Mouse (Mus musculus) liver, adult (tissue): ENCODE measurements around the gene Lgi1.

Source experiments
- GATA4 ChIP-seq: IDR thresholded peaks from 2 replicates; pipeline ENCODE4 v1.6.1; 2014; ENCODE audit warnings: mild to moderate bottlenecking, low read length; ENCODE audit not compliant: insufficient replicate concordance

The Lgi1 gene

GRCm38 (mm10) chr19:38291432-38291831, 27.1 kb downstream of the Lgi1 start:
- no peak for TF ChIP-seq GATA4

GRCm38 (mm10) chr19:38298018-38298626, 33.8 kb downstream of the Lgi1 start:
- TF ChIP-seq GATA4: no peak

- TF ChIP-seq GATA4: no peak
Measured at GRCm38 (mm10) chr19:38308116-38308515, 43.8 kb downstream of the Lgi1 start.

- no peak for TF ChIP-seq GATA4
Measured at GRCm38 (mm10) chr19:38315099-38315498, 50.8 kb downstream of the Lgi1 start.

GRCm38 (mm10) chr19:38316602-38317313, 52.4 kb downstream of the Lgi1 start:
- TF ChIP-seq GATA4: no peak

GRCm38 (mm10) chr19:38318308-38318707, 54.0 kb downstream of the Lgi1 start:
- TF ChIP-seq GATA4: no peak

- TF ChIP-seq GATA4: no peak
Measured at GRCm38 (mm10) chr19:38319168-38319567, 54.8 kb downstream of the Lgi1 start.

GRCm38 (mm10) chr19:38320651-38321188, 56.4 kb downstream of the Lgi1 start:
- no peak for TF ChIP-seq GATA4

- TF ChIP-seq GATA4: no peak
Measured at GRCm38 (mm10) chr19:38323726-38324125, 59.4 kb downstream of the Lgi1 start.

- no peak for TF ChIP-seq GATA4
Measured at GRCm38 (mm10) chr19:38324147-38325028, 60.1 kb downstream of the Lgi1 start.

- no peak for TF ChIP-seq GATA4
Measured at GRCm38 (mm10) chr19:38325029-38325398, 60.7 kb downstream of the Lgi1 start.

- TF ChIP-seq GATA4: no peak
Measured at GRCm38 (mm10) chr19:38325854-38326253, 61.5 kb downstream of the Lgi1 start.

GRCm38 (mm10) chr19:38327002-38327401, 62.7 kb downstream of the Lgi1 start:
- TF ChIP-seq GATA4: no peak

GRCm38 (mm10) chr19:38328010-38328409, 63.7 kb downstream of the Lgi1 start:
- TF ChIP-seq GATA4: no peak

- TF ChIP-seq GATA4: no peak
Measured at GRCm38 (mm10) chr19:38329257-38329656, 64.9 kb downstream of the Lgi1 start.
